Mouse (Mus musculus) midbrain, embryonic 14.5 days (tissue): ENCODE results near the gene Swap70. TPM values are rescaled to one million over a fixed set of nuclear protein-coding genes. Genes with fewer than 3 reads are reported as not detected.
"Not testable (repeated sequence)": the region's sequence is repeated elsewhere in the genome, so short reads cannot be mapped to it uniquely, and the experiment has no call there.

Source experiments
- ATAC-seq: fragments of 200-750 bp; cut with Nextera tagmentation; 2 replicates; pipeline ENCODE4 v1.8.0; 2017; ENCODE audit warnings: moderate number of reproducible peaks, moderate library complexity; ENCODE audit not compliant: low FRiP score, low TSS enrichment
- DNase-seq: peaks from one replicate; pipeline ENCODE4 v3.0.0-alpha.2; 2015
- H3K27ac ChIP-seq: fragments of 300-500 bp; sonication (generic); replicated peaks from 2 replicates; pipeline ENCODE4 v1.5.1; 2014; ENCODE audit warnings: mild to moderate bottlenecking, low read depth, low read length, moderate library complexity
- H3K27me3 ChIP-seq: fragments of 300-500 bp; sonication (generic); 2 replicates; pipeline ENCODE4 v1.6.1; 2014; ENCODE audit warnings: low read length, control low read depth, mixed read lengths; ENCODE audit not compliant: control insufficient read depth, insufficient read depth
- H3K36me3 ChIP-seq: fragments of 300-500 bp; sonication (generic); 2 replicates; pipeline ENCODE4 v1.6.1; 2014; ENCODE audit warnings: low read length, control low read depth; ENCODE audit not compliant: control insufficient read depth, insufficient read depth
- H3K4me1 ChIP-seq: fragments of 300-500 bp; sonication (generic); 2 replicates; pipeline ENCODE4 v1.6.1; 2014; ENCODE audit warnings: mild to moderate bottlenecking, antibody characterized with exemption, low read length, control low read depth; ENCODE audit not compliant: control insufficient read depth, insufficient read depth
- H3K4me2 ChIP-seq: fragments of 300-500 bp; sonication (generic); 2 replicates; pipeline ENCODE4 v1.6.1; 2014; ENCODE audit warnings: mild to moderate bottlenecking, low read length, moderate library complexity
- H3K4me3 ChIP-seq: fragments of 300-500 bp; sonication (generic); replicated peaks from 2 replicates; pipeline ENCODE4 v1.5.1; 2014; ENCODE audit warnings: low read depth, low read length
- H3K9ac ChIP-seq: fragments of 300-500 bp; sonication (generic); replicated peaks from 2 replicates; pipeline ENCODE4 v1.6.1; 2014; ENCODE audit warnings: mild to moderate bottlenecking, low read length, moderate library complexity
- H3K9me3 ChIP-seq: fragments of 300-500 bp; sonication (generic); 2 replicates; pipeline ENCODE4 v1.6.1; 2016; ENCODE audit warnings: low read length, control low read depth, mixed read lengths; ENCODE audit not compliant: control insufficient read depth
- WGBS: fragments of 180-500 bp; shearing (Covaris S2); extraction: QIAGEN DNeasy Blood & Tissue Kit; methylation state at CpG from one replicate; pipeline ENCODE4 v1.1.7; 2014; 5-methylcytosine and 5-hydroxymethylcytosine counted together
- polyA plus RNA-seq: library from polyadenylated mRNA; unstranded; fragments of >200 nt; fragmentation: Nextera tagmentation; extraction: Ambion mirVana; gene quantifications from 2 replicates; pipeline ENCODE4 v1.2.1, GENCODE M21; 2014

The Swap70 gene
- polyA plus RNA-seq, 1 experiment from 2014 or later = 8.4 TPM

GRCm38 (mm10) chr7:110226484-110226883, 5.0 kb downstream of the Swap70 start:
- Histone ChIP-seq H3K4me1 (no peaks in the 10 kb centered on the region), H3K27ac (no peak overlapping the region), H3K9ac (no peak overlapping the region), H3K36me3 (no peaks in the 10 kb centered on the region), H3K4me2 (no peak overlapping the region), H3K9me3 (no peaks in the 10 kb centered on the region), H3K27me3 (peaks cover 3% of the 10 kb centered on the region; the same call in 1 of the 2 replicates), H3K4me3 (no peak overlapping the region)
- DNase-seq (no peak), ATAC-seq (no peak)
- 93% methylated on average over 5 of the region's 5 CpGs for WGBS

GRCm38 (mm10) chr7:110229967-110230366, 8.5 kb downstream of the Swap70 start:
- no peak overlapping the region for H3K4me2 ChIP-seq
- no peak overlapping the region for H3K27ac ChIP-seq
- no peak for ATAC-seq
- no peaks in the 10 kb centered on the region for H3K36me3 ChIP-seq
- WGBS = 86% methylated on average over 6 of the region's 6 CpGs
- DNase-seq = no peak
- no peaks in the 10 kb centered on the region for H3K4me1 ChIP-seq
- no peak overlapping the region for H3K4me3 ChIP-seq
- no peak overlapping the region for H3K9ac ChIP-seq
- no peaks in the 10 kb centered on the region for H3K27me3 ChIP-seq
- H3K9me3 ChIP-seq = no peaks in the 10 kb centered on the region

DNA sequence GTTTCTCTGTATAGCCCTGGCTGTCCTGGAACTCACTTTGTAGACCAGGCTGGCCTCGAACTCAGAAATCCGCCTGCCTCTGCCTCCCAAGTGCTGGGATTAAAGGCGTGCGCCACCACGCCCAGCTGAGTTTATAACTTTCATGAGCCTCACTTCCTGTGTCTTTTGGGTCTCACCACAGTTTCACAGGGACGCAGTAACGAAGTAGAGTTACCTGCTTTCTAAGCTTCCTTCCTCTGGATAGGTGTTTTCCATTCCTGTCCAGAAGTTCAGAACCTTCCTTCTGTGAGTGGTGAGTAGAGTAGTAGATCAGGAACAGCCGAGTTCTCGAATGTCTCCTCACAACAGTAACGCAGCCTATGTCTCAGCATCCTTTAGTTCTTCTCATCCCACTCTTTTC, 9.6 kb downstream of the Swap70 start:
- 97% methylated on average over 8 of the region's 10 CpGs for WGBS
- ATAC-seq, H3K9me3 ChIP-seq, H3K9ac ChIP-seq, H3K4me2 ChIP-seq, H3K4me1 ChIP-seq, DNase-seq, H3K4me3 ChIP-seq, H3K36me3 ChIP-seq, H3K27ac ChIP-seq, H3K27me3 ChIP-seq: not testable (repeated sequence)

DNA sequence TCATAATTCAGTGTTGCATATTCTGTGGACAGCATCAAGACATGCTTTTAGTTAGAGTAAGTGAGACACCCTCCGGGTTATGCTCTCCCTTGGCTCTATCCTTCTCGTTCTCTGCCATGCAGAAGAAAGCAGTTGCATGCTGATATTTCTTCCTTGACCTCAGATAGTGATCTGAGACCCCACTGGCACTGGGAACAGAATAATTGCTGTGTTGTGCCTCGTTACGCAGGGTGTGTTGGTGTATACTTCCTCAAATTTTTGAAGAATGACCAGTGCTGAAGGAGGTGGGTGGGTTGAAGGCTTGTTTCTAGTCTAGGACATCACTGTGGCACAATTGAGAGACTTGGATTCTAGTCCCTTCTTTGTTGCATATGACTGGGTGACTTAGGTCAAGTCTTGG, 14.6 kb downstream of the Swap70 start:
- Histone ChIP-seq H3K4me2 (no peak overlapping the region), H3K9me3 (no peaks in the 10 kb centered on the region), H3K4me1 (no peaks in the 10 kb centered on the region), H3K27me3 (no peaks in the 10 kb centered on the region), H3K36me3 (no peaks in the 10 kb centered on the region), H3K27ac (no peak overlapping the region), H3K9ac (no peak overlapping the region), H3K4me3 (no peak overlapping the region)
- 91% methylated on average over 4 of the region's 4 CpGs for WGBS
- no peak for DNase-seq
- no peak for ATAC-seq

- DNase-seq (no peak), ATAC-seq (no peak)
- H3K36me3 ChIP-seq = no peaks in the 10 kb centered on the region
- no peaks in the 10 kb centered on the region for H3K27me3 ChIP-seq
- H3K4me2 ChIP-seq = no peak overlapping the region
- H3K27ac ChIP-seq = no peak overlapping the region
- no peaks in the 10 kb centered on the region for H3K4me1 ChIP-seq
- no peak overlapping the region for H3K9ac ChIP-seq
- 36% methylated on average over 3 of the region's 3 CpGs for WGBS
- H3K4me3 ChIP-seq = no peak overlapping the region
- H3K9me3 ChIP-seq = no peaks in the 10 kb centered on the region
Measured at GRCm38 (mm10) chr7:110237451-110237836, 15.9 kb downstream of the Swap70 start.

GRCm38 (mm10) chr7:110237837-110238451, 16.4 kb downstream of the Swap70 start:
- Histone ChIP-seq H3K27ac (no peak overlapping the region), H3K4me2 (no peak overlapping the region), H3K4me3 (no peak overlapping the region), H3K9me3 (no peaks in the 10 kb centered on the region), H3K4me1 (no peaks in the 10 kb centered on the region), H3K9ac (no peak overlapping the region), H3K36me3 (no peaks in the 10 kb centered on the region), H3K27me3 (no peaks in the 10 kb centered on the region)
- ATAC-seq = no peak
- DNase-seq = peak; percentile 26
- WGBS = 40% methylated on average over 2 of the region's 2 CpGs

DNA sequence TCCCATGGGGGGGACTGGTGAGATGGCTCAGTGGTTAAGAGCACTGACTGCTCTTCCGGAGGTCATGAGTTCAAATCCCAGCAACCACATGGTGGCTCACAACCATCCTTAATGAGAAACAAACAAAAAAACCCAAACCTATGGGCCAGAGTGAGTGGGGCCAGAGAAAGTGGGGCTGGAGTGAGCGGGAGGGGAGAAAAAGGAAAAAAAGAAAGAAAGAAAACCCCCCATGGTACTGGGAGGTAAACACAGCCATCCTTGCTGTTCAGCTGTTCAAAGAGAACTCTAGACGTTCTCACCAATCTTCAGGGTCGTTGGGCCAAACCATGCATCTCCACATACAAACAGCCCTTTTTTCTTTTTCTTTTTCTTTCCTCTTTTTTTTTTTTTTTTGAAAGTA, 18.1 kb downstream of the Swap70 start:
- no peak for ATAC-seq
- Histone ChIP-seq H3K27me3 (no peaks in the 10 kb centered on the region), H3K9ac (no peak overlapping the region), H3K9me3 (no peaks in the 10 kb centered on the region), H3K36me3 (no peaks in the 10 kb centered on the region), H3K4me2 (no peak overlapping the region), H3K27ac (no peak overlapping the region), H3K4me3 (no peak overlapping the region), H3K4me1 (no peaks in the 10 kb centered on the region)
- DNase-seq = no peak
- WGBS = 92% methylated on average over 4 of the region's 4 CpGs

DNA sequence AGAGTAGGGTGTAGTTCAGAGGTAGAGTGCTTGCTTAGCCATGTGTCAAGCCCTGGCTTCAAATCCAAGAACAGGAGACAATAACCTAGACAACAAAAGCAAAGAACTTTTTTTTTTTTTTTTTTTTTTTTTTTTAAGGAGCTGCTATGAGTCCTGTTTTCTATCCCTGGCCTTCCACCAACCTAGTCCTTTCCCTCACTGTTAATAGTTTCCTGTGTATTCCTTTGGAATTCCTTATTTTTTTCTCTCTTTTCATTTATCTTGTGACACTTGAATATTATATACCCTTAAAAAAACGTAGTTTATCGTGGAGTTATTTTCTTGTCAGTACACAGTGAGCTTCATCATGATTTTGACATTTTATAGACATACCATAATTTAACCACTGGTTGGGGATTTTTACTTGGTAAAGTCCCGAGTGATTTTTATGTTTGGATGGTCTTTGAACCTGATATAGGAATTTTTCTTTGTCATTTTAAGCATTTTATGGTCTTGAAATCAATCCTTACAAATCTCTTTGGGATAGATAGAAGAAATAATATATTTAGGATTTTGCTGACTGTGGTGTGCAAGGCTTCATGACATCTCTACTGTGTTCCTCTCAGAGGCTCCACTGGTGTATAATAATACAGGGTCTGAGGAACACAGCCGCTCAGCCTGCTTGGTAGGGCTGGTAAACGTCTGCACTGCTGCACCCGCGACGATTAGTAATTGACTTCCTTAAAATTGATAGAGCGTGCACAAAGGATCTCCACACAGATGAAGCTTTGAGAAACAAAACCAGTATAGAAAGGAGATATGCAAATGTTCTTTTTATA, 20.2 kb downstream of the Swap70 start:
- no peaks in the 10 kb centered on the region for H3K27me3 ChIP-seq
- no peaks in the 10 kb centered on the region for H3K4me1 ChIP-seq
- no peak overlapping the region for H3K9ac ChIP-seq
- H3K27ac ChIP-seq = no peak overlapping the region
- 79% methylated on average over 9 of the region's 9 CpGs for WGBS
- ATAC-seq (no peak), DNase-seq (no peak)
- H3K4me3 ChIP-seq = no peak overlapping the region
- no peaks in the 10 kb centered on the region for H3K9me3 ChIP-seq
- H3K4me2 ChIP-seq = no peak overlapping the region
- H3K36me3 ChIP-seq = no peaks in the 10 kb centered on the region

GRCm38 (mm10) chr7:110242290-110242581, 20.7 kb downstream of the Swap70 start:
- no peak overlapping the region for H3K4me3 ChIP-seq

More at GRCm38 (mm10) chr7:110242290-110242581, 20.7 kb downstream of the Swap70 start:
- no peak for DNase-seq
- Histone ChIP-seq H3K36me3 (no peaks in the 10 kb centered on the region), H3K9me3 (no peaks in the 10 kb centered on the region), H3K4me1 (no peaks in the 10 kb centered on the region), H3K9ac (no peak overlapping the region), H3K27me3 (no peaks in the 10 kb centered on the region), H3K4me2 (no peak overlapping the region), H3K27ac (no peak overlapping the region)
- ATAC-seq = no peak
- WGBS = 97% methylated on average over 5 of the region's 5 CpGs
